Mouse (Mus musculus): ENCODE results near the gene Tspan17. TPM values are rescaled to one million over a fixed set of nuclear protein-coding genes. Genes with fewer than 3 reads are reported as not detected.

Tspan17 gene
- 17.6 and 21.3 TPM in 2 replicates for polyA plus RNA-seq (2014; fragmentation: Nextera tagmentation; extraction: Ambion mirVana)

DNA sequence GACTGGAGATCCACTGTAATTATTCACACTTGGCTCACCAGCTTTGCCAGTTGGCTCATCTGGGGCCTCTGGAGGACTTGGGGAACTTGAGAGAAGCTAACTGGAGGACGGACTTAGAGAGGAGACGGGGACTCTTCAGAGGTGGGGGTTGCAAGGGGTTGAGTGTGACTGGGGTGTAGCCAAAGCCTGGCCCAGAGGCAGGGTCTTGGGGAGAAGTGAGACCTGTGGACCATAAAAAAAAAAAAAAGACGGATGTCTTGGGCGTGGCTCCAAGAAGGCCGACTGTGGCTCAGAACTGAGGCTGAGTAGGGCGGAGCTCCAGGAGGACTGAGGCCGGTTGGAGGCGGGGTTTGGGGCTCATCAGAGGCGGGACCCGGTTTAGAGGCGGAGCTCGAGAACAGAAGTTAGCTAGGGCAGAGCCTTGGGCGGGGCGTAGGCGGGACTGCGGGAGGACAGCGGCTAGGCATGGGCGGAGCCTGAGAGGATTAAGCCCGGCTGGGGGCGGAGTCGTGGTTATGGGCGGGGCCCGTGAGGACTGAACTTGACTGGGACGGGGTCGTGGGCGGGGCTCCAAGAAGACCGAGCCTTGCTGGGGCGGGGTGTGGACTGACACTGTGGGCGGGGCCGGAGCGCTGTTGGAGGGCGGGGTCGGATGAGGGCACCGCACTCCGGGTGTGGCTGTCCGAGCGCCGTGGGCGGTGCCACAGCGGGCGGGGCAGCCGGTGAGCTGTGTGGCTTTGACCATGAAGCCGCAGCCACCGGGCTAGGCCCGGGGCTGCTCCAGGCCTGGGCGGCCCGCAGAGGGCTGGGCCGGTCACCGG, at the start of gene Tspan17:
Tspan17 (plus strand) TSS at position 638 of the 821 bp plus-strand sequence.
- Histone ChIP-seq H3K27me3 (ENCODE audit: control insufficient read depth, insufficient read depth, low read length) (peaks cover 12% of the 10 kb centered on the region; the same call in 1 of the 2 replicates), H3K9ac (ENCODE audit: low read length) (peak within 1 kb of the TSS; percentile 44), H3K4me2 (ENCODE audit: low read depth) (peak within 1 kb of the TSS; percentile 69), H3K4me3 (ENCODE audit: low read depth, low read length) (peak within 1 kb of the TSS; percentile 49), H3K27ac (ENCODE audit: low read depth, low read length) (peak within 1 kb of the TSS; percentile 24; the same call in 1 of the 2 replicates), H3K9me3 (ENCODE audit: control insufficient read depth, low read length) (no peaks in the 10 kb centered on the region), H3K4me1 (ENCODE audit: control insufficient read depth, insufficient read depth, low read length) (peaks cover 9% of the 10 kb centered on the region), H3K36me3 (ENCODE audit: control insufficient read depth, insufficient read depth, low read length) (no peaks in the 10 kb centered on the region)
- DNase-seq (ENCODE audit: low spot score) (peak; percentile 99), ATAC-seq (ENCODE audit: insufficient read depth, low FRiP score, low TSS enrichment) (peak; percentile 87)
- WGBS: 2% methylated on average over 48 of the region's 49 CpGs

DNA sequence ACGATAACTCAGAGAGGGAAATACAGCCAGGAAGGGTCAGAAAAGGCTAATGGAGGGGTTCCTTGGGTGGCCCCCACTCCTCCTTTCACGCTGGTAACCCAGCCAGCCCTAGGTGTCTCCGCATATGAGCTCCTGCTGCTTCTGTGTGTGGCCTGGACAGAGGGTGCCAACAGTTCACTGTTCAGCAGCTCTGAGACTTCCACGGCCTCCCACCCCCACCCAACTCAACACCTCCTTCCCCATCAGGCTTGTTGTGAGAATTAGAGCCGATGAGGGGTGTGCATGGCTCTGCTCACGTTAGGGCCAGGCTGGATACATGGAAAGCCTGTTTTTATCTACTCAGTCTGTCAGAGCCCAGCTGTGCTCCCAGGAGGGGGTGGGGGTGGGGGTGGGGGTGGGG, 43.1 kb upstream of the Tspan17 start:
- Histone ChIP-seq H3K27ac (ENCODE audit: low read depth, low read length) (no peak overlapping the region), H3K4me3 (ENCODE audit: low read depth, low read length) (no peak overlapping the region), H3K4me1 (ENCODE audit: control insufficient read depth, insufficient read depth, low read length) (no peaks in the 10 kb centered on the region; the same call in 1 of the 2 replicates), H3K4me2 (ENCODE audit: low read depth) (no peak overlapping the region), H3K36me3 (ENCODE audit: control insufficient read depth, insufficient read depth, low read length) (no peaks in the 10 kb centered on the region), H3K9ac (ENCODE audit: low read length) (no peak overlapping the region), H3K9me3 (ENCODE audit: control insufficient read depth, low read length) (no peaks in the 10 kb centered on the region), H3K27me3 (ENCODE audit: control insufficient read depth, insufficient read depth, low read length) (peaks cover 12% of the 10 kb centered on the region)
- DNase-seq (ENCODE audit: low spot score) (no peak), ATAC-seq (ENCODE audit: insufficient read depth, low FRiP score, low TSS enrichment) (no peak)
- 50% methylated on average over 6 of the region's 6 CpGs for WGBS

DNA sequence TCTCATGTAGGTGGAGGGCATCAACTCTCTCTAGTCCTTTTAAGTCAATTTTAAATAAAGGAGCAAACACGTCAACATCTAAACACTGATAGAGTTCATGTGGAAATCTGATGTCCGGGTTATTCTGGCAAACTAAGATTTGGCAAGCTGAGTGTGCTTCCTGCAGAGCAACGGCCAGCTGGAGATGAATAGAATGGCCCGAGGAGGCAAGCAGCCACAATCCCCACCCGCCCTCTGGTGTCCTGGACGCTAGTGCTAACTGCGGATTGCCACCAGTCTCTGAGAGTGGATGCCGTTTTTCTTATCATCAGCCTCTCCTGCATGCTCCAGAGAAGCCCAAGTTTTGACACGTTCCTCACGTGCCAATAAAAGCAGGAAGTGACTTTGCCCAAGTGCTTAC, 42.3 kb upstream of the Tspan17 start:
- H3K4me2 ChIP-seq (ENCODE audit: low read depth): no peak overlapping the region
- WGBS: 47% methylated on average over 10 of the region's 10 CpGs
- H3K36me3 ChIP-seq (ENCODE audit: control insufficient read depth, insufficient read depth, low read length): no peaks in the 10 kb centered on the region
- no peak overlapping the region for H3K9ac ChIP-seq (ENCODE audit: low read length)
- H3K9me3 ChIP-seq (ENCODE audit: control insufficient read depth, low read length): no peaks in the 10 kb centered on the region
- DNase-seq (ENCODE audit: low spot score) (no peak), ATAC-seq (ENCODE audit: insufficient read depth, low FRiP score, low TSS enrichment) (no peak)
- no peaks in the 10 kb centered on the region; the same call in 1 of the 2 replicates for H3K4me1 ChIP-seq (ENCODE audit: control insufficient read depth, insufficient read depth, low read length)
- no peak overlapping the region for H3K4me3 ChIP-seq (ENCODE audit: low read depth, low read length)
- no peak overlapping the region for H3K27ac ChIP-seq (ENCODE audit: low read depth, low read length)
- peaks cover 15% of the 10 kb centered on the region for H3K27me3 ChIP-seq (ENCODE audit: control insufficient read depth, insufficient read depth, low read length)

DNA sequence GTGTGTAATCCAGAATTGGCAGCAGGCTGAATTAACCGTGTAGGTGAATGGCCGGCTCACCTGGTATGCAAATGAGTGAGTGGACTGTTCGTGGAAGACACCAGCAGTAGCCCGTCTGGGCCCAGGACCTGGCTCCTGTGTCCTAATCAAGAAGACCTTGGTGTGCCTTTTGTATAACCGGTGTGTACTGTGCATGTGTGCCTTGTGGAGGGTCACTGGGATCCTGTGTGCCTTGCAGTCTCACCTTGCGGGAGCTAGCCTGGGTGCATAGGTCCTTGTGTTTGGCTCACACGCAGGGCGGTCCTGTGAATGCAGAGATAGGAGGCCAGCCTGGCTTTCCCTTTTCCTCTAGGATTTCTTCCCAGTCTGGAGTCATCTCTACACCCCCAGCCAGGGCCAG, 41.0 kb upstream of the Tspan17 start:
- ATAC-seq (ENCODE audit: insufficient read depth, low FRiP score, low TSS enrichment): no peak
- Histone ChIP-seq H3K27ac (ENCODE audit: low read depth, low read length) (no peak overlapping the region), H3K4me2 (ENCODE audit: low read depth) (peak overlapping the region; percentile 47), H3K4me1 (ENCODE audit: control insufficient read depth, insufficient read depth, low read length) (no peaks in the 10 kb centered on the region; the same call in 1 of the 2 replicates), H3K4me3 (ENCODE audit: low read depth, low read length) (peak overlapping the region; percentile 66), H3K9ac (ENCODE audit: low read length) (no peak overlapping the region; the same call in 1 of the 2 replicates), H3K9me3 (ENCODE audit: control insufficient read depth, low read length) (no peaks in the 10 kb centered on the region), H3K36me3 (ENCODE audit: control insufficient read depth, insufficient read depth, low read length) (no peaks in the 10 kb centered on the region), H3K27me3 (ENCODE audit: control insufficient read depth, insufficient read depth, low read length) (peaks cover 19% of the 10 kb centered on the region)
- no peak for DNase-seq (ENCODE audit: low spot score)
- WGBS: 85% methylated on average over 8 of the region's 8 CpGs

DNA sequence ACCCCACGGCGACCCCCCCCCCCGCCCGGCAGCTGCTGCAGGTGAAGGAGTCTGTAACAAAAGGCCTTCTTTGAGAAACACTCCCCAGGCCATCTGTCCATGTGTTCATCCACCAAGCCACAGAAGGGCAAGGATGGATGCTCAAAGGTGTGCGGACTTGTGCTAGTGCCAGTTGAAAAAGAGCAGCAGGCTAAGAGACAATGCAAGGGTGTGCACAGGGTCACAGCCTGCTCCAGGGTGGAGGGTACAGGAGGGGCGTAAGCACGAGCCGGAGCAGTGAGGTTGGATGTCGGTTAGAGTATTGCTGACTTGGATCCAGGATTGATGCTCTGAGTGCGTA, 40.5 kb upstream of the Tspan17 start:
- Histone ChIP-seq H3K27ac (ENCODE audit: low read depth, low read length) (0 out of 2 replicates have a peak overlapping the region, but pooled peaks have one; percentile 0), H3K9me3 (ENCODE audit: control insufficient read depth, low read length) (no peaks in the 10 kb centered on the region), H3K9ac (ENCODE audit: low read length) (peak overlapping the region; percentile 66), H3K36me3 (ENCODE audit: control insufficient read depth, insufficient read depth, low read length) (no peaks in the 10 kb centered on the region), H3K4me3 (ENCODE audit: low read depth, low read length) (peak overlapping the region; percentile 66), H3K4me1 (ENCODE audit: control insufficient read depth, insufficient read depth, low read length) (no peaks in the 10 kb centered on the region; the same call in 1 of the 2 replicates), H3K4me2 (ENCODE audit: low read depth) (peak overlapping the region; percentile 47), H3K27me3 (ENCODE audit: control insufficient read depth, insufficient read depth, low read length) (peaks cover 19% of the 10 kb centered on the region)
- DNase-seq (ENCODE audit: low spot score): no peak
- WGBS: 40% methylated on average over 10 of the region's 10 CpGs
- ATAC-seq (ENCODE audit: insufficient read depth, low FRiP score, low TSS enrichment): no peak

DNA sequence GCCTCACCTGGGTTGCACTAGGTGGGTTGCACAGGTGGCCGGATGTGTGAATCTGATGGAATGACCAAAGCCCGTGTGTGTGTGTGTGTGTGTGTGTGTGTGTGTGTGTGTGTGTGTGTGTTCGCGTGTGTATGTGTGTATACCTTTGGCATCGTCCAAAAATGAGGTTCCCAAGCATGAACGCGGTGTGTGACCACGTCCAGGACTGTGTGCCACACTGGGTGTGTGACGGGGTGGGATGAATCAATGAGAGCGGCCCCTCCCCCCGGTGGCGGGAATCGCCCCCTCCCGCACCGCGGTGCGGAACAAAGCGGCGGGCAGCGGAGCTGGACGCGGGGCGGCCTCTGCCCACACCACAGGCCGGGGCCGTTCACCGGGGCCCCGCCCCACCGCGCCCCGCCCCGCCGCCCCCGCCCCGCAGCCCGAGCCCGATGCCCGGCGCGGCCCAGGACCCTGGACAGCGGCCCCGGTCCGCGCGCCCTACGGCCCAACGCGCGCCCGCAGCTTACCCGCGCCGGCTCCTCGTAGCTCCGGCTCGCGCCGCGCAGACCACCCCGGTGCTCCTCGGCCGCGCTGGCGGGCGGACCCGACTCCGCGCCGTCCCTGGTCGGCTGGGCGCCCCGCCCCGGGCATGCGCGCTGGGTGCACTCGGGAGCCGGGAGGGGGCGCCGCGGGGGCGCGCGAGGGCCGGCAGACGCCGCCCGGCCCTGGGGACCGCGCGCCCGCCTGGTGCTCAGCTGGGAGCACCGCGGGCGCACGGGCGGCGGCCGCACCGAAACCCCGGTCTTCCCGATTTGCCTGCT, 39.9 kb upstream of the Tspan17 start:
- Histone ChIP-seq H3K27ac (ENCODE audit: low read depth, low read length) (peak overlapping the region; percentile 85), H3K4me3 (ENCODE audit: low read depth, low read length) (peak overlapping the region; percentile 66), H3K36me3 (ENCODE audit: control insufficient read depth, insufficient read depth, low read length) (no peaks in the 10 kb centered on the region), H3K4me2 (ENCODE audit: low read depth) (peak overlapping the region; percentile 47), H3K4me1 (ENCODE audit: control insufficient read depth, insufficient read depth, low read length) (no peaks in the 10 kb centered on the region; the same call in 1 of the 2 replicates), H3K9me3 (ENCODE audit: control insufficient read depth, low read length) (no peaks in the 10 kb centered on the region), H3K27me3 (ENCODE audit: control insufficient read depth, insufficient read depth, low read length) (peaks cover 19% of the 10 kb centered on the region), H3K9ac (ENCODE audit: low read length) (peak overlapping the region; percentile 66)
- 2% methylated on average over 51 of the region's 100 CpGs for WGBS
- DNase-seq (ENCODE audit: low spot score) (peak; percentile 84), ATAC-seq (ENCODE audit: insufficient read depth, low FRiP score, low TSS enrichment) (peak; percentile 84)

DNA sequence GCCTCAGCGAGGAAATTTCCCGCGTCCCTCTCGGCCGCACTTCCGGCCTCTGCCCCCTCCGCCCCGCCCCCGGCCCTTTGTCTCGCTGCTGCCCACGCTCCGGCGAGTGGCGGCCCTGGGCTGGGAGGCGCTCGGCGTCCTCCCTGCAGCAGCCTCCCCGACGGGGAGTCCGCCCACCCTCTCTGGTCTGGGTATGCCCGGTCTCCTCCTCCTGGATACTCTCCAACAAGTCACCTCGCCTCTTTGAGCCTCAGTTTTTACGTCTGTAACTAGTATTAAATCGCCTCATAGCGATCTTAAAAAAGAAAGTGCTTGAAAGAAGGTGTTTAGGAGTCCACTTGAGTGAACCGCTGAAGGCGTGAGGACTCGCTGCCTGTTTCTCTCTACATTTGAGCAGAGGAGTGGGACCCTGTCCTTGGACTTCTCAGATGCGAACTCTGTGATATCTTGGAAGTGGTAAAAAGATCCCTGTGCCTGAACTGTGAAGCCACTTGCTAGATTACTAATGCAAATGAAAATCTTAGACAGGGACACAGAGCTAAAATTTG, 39.2 kb upstream of the Tspan17 start, which contains the start of gene Gprin1:
Gprin1 (minus strand) TSS at position 11 of the 548 bp plus-strand sequence.
- H3K4me1 ChIP-seq (ENCODE audit: control insufficient read depth, insufficient read depth, low read length): no peaks in the 10 kb centered on the region; the same call in 1 of the 2 replicates
- peaks cover 19% of the 10 kb centered on the region for H3K27me3 ChIP-seq (ENCODE audit: control insufficient read depth, insufficient read depth, low read length)
- 3% methylated on average over 24 of the region's 29 CpGs for WGBS
- H3K4me3 ChIP-seq (ENCODE audit: low read depth, low read length): peak within 1 kb of the TSS; percentile 66
- ATAC-seq (ENCODE audit: insufficient read depth, low FRiP score, low TSS enrichment): peak; percentile 75
- no peak for DNase-seq (ENCODE audit: low spot score)
- peak within 1 kb of the TSS; percentile 66 for H3K9ac ChIP-seq (ENCODE audit: low read length)
- H3K27ac ChIP-seq (ENCODE audit: low read depth, low read length): peak within 1 kb of the TSS; percentile 85
- H3K9me3 ChIP-seq (ENCODE audit: control insufficient read depth, low read length): no peaks in the 10 kb centered on the region
- peak within 1 kb of the TSS; percentile 47 for H3K4me2 ChIP-seq (ENCODE audit: low read depth)
- no peaks in the 10 kb centered on the region for H3K36me3 ChIP-seq (ENCODE audit: control insufficient read depth, insufficient read depth, low read length)

DNA sequence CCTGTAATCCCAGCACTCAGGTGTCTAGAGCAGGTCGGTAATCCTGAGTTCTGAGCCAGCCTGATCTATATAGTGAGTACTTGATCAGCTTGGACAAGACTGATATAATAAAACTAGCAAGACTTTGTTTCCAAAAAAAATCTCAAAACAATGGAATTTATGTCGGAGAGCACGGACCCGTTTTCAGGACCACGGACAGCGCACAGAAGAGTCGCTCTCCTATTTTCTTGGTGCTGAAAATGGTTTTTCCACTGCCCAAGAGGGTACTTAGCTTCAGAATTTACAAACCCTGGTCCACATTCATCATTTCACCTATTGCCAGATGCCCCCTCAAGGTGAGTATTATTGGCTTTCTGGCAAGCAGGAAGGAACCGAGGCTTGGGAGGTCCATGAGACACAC, 38.5 kb upstream of the Tspan17 start:
- no peak overlapping the region for H3K4me2 ChIP-seq (ENCODE audit: low read depth)
- H3K4me3 ChIP-seq (ENCODE audit: low read depth, low read length): no peak overlapping the region
- WGBS: 3% methylated on average over 8 of the region's 8 CpGs
- H3K4me1 ChIP-seq (ENCODE audit: control insufficient read depth, insufficient read depth, low read length): no peaks in the 10 kb centered on the region; the same call in 1 of the 2 replicates
- H3K9ac ChIP-seq (ENCODE audit: low read length): no peak overlapping the region
- peaks cover 19% of the 10 kb centered on the region for H3K27me3 ChIP-seq (ENCODE audit: control insufficient read depth, insufficient read depth, low read length)
- H3K9me3 ChIP-seq (ENCODE audit: control insufficient read depth, low read length): no peaks in the 10 kb centered on the region
- DNase-seq (ENCODE audit: low spot score) (peak; percentile 46), ATAC-seq (ENCODE audit: insufficient read depth, low FRiP score, low TSS enrichment) (no peak)
- no peak overlapping the region for H3K27ac ChIP-seq (ENCODE audit: low read depth, low read length)
- H3K36me3 ChIP-seq (ENCODE audit: control insufficient read depth, insufficient read depth, low read length): no peaks in the 10 kb centered on the region
